Mouse (Mus musculus): ENCODE results near the gene Irgc1. TPM values are rescaled to one million over a fixed set of nuclear protein-coding genes. Genes with fewer than 3 reads are reported as not detected.
"Not testable (repeated sequence)": the region's sequence is repeated elsewhere in the genome, so short reads cannot be mapped to it uniquely, and the experiment has no call there.

Gene Irgc1
- polyA plus RNA-seq, 1 experiment from 2014 or later, result not detected

DNA sequence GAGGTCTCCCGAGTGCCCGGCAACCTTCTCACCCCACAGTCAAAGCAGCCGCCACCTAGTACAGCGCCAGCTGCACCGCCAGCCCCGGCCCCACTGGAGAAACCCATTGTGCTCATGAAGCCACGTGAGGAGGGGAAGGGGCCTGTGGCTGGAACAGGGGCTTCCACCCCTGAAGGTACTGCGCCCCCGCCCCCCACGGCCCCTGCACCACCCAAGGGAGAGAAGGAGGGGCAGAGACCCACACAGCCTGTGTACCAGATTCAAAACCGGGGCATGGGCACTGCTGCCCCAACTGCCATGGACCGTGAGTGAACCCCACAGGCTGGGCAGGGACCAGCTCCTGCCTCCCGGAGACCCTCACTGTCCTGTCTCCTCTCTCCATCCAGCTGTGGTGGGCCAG, 46.4 kb downstream of the Irgc1 start:
- H3K36me3 ChIP-seq (ENCODE audit: control insufficient read depth, insufficient read depth), result peaks cover 29% of the 10 kb centered on the region
- WGBS (ENCODE audit: insufficient replicate concordance), result 87% methylated on average over 13 of the region's 13 CpGs

DNA sequence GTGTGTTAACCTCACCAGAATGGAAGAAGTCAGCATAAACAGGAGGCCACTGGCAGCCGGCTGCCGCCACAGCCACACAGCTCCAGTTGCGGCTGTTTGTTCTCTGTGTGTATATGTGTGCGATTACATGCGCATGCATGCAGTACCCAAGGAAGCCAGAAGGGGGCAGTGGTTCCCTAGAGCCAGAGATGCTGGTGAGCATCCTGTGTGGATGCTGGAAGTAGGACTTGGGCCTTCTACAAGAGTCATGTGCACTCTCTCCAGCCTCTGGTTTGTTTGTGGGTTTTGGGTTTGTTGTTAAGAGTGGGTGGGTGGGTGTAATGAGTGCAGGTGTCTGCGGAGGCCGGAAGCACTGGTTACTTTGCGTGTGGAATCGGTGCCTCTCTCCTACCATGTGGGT, 49.2 kb downstream of the Irgc1 start:
- Histone ChIP-seq H3K9me3 (replicated peaks; ENCODE audit: control insufficient read depth, low read length) (no peaks in the 10 kb centered on the region; the same call in 1 of the 2 replicates), H3K27me3 (ENCODE audit: control insufficient read depth, insufficient read depth, low read depth, low read length) (no peaks in the 10 kb centered on the region), H3K27ac (ENCODE audit: low read length) (no peak overlapping the region), H3K4me1 (ENCODE audit: control insufficient read depth, low read depth, low read length) (peaks cover 24% of the 10 kb centered on the region), H3K36me3 (ENCODE audit: control insufficient read depth, insufficient read depth) (peaks cover 26% of the 10 kb centered on the region), H3K4me3 (ENCODE audit: low read depth, low read length) (no peak overlapping the region), H3K4me2 (ENCODE audit: low read depth, low read length) (no peak overlapping the region), H3K9ac (ENCODE audit: low read depth, low read length) (no peak overlapping the region)
- ATAC-seq (ENCODE audit: low read depth), result no peak
- 95% methylated on average over 9 of the region's 9 CpGs for WGBS (ENCODE audit: insufficient replicate concordance)

More for the DNA sequence above, 46.4 kb downstream of the Irgc1 start:
- no peak overlapping the region for H3K4me3 ChIP-seq (ENCODE audit: low read depth, low read length)
- ATAC-seq (ENCODE audit: low read depth), result no peak
- H3K9me3 ChIP-seq (replicated peaks; ENCODE audit: control insufficient read depth, low read length), result no peaks in the 10 kb centered on the region; the same call in 1 of the 2 replicates
- no peaks in the 10 kb centered on the region for H3K27me3 ChIP-seq (ENCODE audit: control insufficient read depth, insufficient read depth, low read depth, low read length)
- peaks cover 16% of the 10 kb centered on the region for H3K4me1 ChIP-seq (ENCODE audit: control insufficient read depth, low read depth, low read length)
- H3K4me2 ChIP-seq (ENCODE audit: low read depth, low read length), result no peak overlapping the region
- H3K9ac ChIP-seq (ENCODE audit: low read depth, low read length), result no peak overlapping the region
- H3K27ac ChIP-seq (ENCODE audit: low read length), result no peak overlapping the region

DNA sequence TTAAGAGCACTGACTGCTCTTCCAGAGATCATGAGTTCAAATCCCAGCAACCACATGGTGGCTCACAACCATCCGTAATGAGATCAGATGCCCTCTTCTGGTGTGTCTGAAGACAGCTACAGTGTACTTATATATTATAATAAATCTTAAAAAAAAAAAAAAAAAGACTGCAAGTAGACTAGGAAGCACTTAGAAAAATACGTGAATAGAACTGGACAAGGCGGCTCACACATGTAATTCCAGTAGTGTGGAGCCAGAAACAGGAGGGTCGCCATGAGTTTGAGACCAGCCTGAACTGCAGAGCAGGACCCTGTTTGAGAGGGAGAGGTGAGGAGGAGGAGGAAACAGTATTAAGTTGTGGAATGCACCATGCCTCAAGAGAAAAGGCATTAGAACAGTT, 51.6 kb downstream of the Irgc1 start:
- H3K27ac ChIP-seq (ENCODE audit: low read length), result not testable (repeated sequence)
- Histone ChIP-seq H3K4me1 (ENCODE audit: control insufficient read depth, low read depth, low read length) (peaks cover 39% of the 10 kb centered on the region), H3K4me2 (ENCODE audit: low read depth, low read length) (peak overlapping the region; percentile 87)

DNA sequence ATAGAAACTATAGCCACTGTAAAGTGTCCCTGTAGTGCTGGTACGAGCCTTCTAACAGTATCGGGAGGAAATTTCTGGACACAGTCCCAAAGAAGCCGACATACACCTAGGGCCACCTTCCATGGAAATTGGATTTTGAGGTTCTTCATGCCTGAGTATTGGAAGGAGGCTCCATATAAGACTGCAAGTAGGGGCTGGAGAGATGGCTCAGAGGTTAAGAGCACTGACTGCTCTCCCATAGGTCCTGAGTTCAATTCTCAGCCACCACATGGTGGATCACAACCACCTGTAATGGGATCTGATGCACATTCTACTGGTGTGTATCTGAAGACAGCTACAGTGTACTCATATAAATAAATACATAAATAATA, 52.0 kb downstream of the Irgc1 start:
- H3K4me2 ChIP-seq (ENCODE audit: low read depth, low read length), result peak overlapping the region; percentile 87
- peak overlapping the region; percentile 83 for H3K9ac ChIP-seq (ENCODE audit: low read depth, low read length)
- H3K9me3 ChIP-seq (replicated peaks; ENCODE audit: control insufficient read depth, low read length), result no peaks in the 10 kb centered on the region; the same call in 1 of the 2 replicates
- peak overlapping the region; percentile 100 for H3K27ac ChIP-seq (ENCODE audit: low read length)
- ATAC-seq (ENCODE audit: low read depth), result no peak
- 5% methylated on average over 3 of the region's 3 CpGs for WGBS (ENCODE audit: insufficient replicate concordance)
- peaks cover 14% of the 10 kb centered on the region for H3K36me3 ChIP-seq (ENCODE audit: control insufficient read depth, insufficient read depth)
- peak overlapping the region; percentile 77 for H3K4me3 ChIP-seq (ENCODE audit: low read depth, low read length)
- H3K27me3 ChIP-seq (ENCODE audit: control insufficient read depth, insufficient read depth, low read depth, low read length), result no peaks in the 10 kb centered on the region
- H3K4me1 ChIP-seq (ENCODE audit: control insufficient read depth, low read depth, low read length), result peaks cover 43% of the 10 kb centered on the region

More for the DNA sequence above, 51.6 kb downstream of the Irgc1 start:
- H3K27me3 ChIP-seq (ENCODE audit: control insufficient read depth, insufficient read depth, low read depth, low read length); H3K9me3 ChIP-seq (replicated peaks; ENCODE audit: control insufficient read depth, low read length); ATAC-seq (ENCODE audit: low read depth): not testable (repeated sequence)
- Histone ChIP-seq H3K36me3 (ENCODE audit: control insufficient read depth, insufficient read depth) (peaks cover 18% of the 10 kb centered on the region), H3K9ac (ENCODE audit: low read depth, low read length) (peak overlapping the region; percentile 83), H3K4me3 (ENCODE audit: low read depth, low read length) (peak overlapping the region; percentile 77)
- 66% methylated on average over 4 of the region's 4 CpGs for WGBS (ENCODE audit: insufficient replicate concordance)

DNA sequence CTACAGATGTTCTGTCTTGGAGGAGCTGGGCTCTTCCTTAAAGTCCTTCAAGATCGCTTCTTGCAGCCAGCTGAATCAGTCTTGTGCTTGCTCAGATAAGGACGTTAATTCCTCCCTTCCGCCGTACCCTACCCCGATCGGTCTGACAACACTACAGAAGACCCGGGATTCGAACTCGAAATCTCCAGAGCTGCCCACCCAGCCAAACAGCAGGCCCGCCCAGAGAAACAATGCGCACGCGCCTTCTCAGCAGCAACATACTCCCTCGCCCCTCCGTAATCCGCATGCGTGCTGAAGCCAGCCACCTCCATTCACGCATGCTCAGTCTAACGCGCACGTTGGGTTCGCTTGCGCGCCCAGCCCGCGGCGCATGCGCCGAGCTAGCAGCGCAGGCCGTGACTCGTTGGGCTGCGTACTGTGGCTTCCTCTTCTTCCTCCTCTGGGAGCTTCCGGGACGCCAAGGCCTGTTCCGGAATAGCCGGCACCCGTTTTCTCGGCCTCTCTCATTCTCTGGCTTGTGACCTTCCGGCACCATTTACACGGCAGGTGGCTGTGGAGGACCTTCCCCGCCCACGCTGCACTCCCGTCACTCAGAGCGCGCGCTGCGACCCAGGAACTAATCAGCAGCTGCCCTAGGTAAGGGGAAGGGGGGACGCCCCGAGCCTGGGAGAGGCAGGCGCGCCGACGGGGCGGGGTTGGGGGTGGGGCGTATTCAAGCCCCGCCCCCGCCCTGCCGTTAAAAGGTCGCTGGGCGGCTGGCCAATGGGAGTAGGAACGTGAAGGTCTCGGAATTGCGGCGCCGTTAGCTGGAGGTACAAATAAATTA, 52.6 kb downstream of the Irgc1 start, which contains the start of gene Smg9:
TSS of gene Smg9 (plus strand) at position 364 of the 826 bp plus-strand sequence.
- peaks cover 49% of the 10 kb centered on the region for H3K4me1 ChIP-seq (ENCODE audit: control insufficient read depth, low read depth, low read length)
- peak within 1 kb of the TSS; percentile 83 for H3K9ac ChIP-seq (ENCODE audit: low read depth, low read length)
- H3K4me2 ChIP-seq (ENCODE audit: low read depth, low read length), result peak within 1 kb of the TSS; percentile 87
- WGBS (ENCODE audit: insufficient replicate concordance), result 1% methylated on average over 66 of the region's 66 CpGs
- peaks cover 11% of the 10 kb centered on the region; the same call in 1 of the 2 replicates for H3K36me3 ChIP-seq (ENCODE audit: control insufficient read depth, insufficient read depth)
- H3K27ac ChIP-seq (ENCODE audit: low read length), result peak within 1 kb of the TSS; percentile 100
- H3K4me3 ChIP-seq (ENCODE audit: low read depth, low read length), result peak within 1 kb of the TSS; percentile 77
- H3K27me3 ChIP-seq (ENCODE audit: control insufficient read depth, insufficient read depth, low read depth, low read length), result no peaks in the 10 kb centered on the region
- peak; percentile 89 for ATAC-seq (ENCODE audit: low read depth)
- H3K9me3 ChIP-seq (replicated peaks; ENCODE audit: control insufficient read depth, low read length), result no peaks in the 10 kb centered on the region; the same call in 1 of the 2 replicates

DNA sequence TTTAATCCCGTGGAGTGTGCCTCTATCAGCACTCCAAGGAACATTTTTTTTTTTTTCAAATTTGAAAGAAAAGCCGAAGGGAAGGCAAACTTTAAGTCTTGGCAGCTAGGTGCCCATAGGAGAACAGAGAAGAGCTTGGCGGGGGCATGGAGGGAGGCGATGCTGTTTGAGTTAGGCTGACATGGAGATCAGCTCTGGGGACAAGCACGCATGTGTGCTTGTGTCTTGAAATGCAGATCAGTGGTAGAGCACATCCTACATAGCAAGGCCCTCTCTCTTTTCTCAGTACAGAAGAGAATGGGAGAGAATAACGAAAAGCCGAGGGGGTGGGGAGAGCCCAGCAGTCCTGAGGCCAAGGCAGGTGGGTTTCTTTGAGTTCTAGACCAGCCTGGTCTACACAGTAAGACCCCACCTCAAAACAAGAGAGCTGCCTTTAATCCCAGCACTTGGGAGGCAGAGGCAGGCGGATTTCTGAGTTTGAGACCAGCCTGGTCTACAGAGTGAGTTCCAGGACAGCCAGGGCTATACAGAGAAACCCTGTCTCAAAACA, 53.7 kb downstream of the Irgc1 start:
- 67% methylated on average over 8 of the region's 8 CpGs for WGBS (ENCODE audit: insufficient replicate concordance)
- Histone ChIP-seq H3K4me2 (ENCODE audit: low read depth, low read length) (peak overlapping the region; percentile 87), H3K27me3 (ENCODE audit: control insufficient read depth, insufficient read depth, low read depth, low read length) (no peaks in the 10 kb centered on the region), H3K27ac (ENCODE audit: low read length) (peak overlapping the region; percentile 100), H3K9me3 (replicated peaks; ENCODE audit: control insufficient read depth, low read length) (no peaks in the 10 kb centered on the region; the same call in 1 of the 2 replicates), H3K36me3 (ENCODE audit: control insufficient read depth, insufficient read depth) (peaks cover 9% of the 10 kb centered on the region; the same call in 1 of the 2 replicates), H3K4me1 (ENCODE audit: control insufficient read depth, low read depth, low read length) (peaks cover 54% of the 10 kb centered on the region), H3K9ac (ENCODE audit: low read depth, low read length) (peak overlapping the region; percentile 83), H3K4me3 (ENCODE audit: low read depth, low read length) (peak overlapping the region; percentile 77)
- ATAC-seq (ENCODE audit: low read depth), result no peak

DNA sequence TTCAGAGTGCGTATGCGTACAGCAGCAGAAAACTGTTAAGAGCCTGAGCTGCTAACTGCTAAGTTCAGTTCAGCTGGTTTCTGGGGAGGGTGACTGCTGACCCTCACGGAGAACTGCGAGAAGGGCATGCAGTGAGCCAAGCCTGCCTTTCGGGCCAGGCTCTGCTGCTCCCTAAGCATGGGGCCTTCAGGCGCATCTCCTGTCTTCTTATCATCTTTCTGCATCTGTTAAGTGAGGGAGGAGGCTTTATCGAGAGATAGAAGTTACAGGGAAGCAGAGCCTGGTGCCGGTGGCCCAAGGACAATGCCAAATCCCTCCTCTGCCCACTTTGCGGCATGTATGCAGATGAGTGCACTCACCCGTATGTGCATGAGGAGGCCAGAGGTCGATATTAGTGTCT, 55.3 kb downstream of the Irgc1 start:
- peak; percentile 22 for ATAC-seq (ENCODE audit: low read depth)
- Histone ChIP-seq H3K27me3 (ENCODE audit: control insufficient read depth, insufficient read depth, low read depth, low read length) (no peaks in the 10 kb centered on the region), H3K9me3 (replicated peaks; ENCODE audit: control insufficient read depth, low read length) (no peaks in the 10 kb centered on the region), H3K4me3 (ENCODE audit: low read depth, low read length) (peak overlapping the region; percentile 33), H3K4me1 (ENCODE audit: control insufficient read depth, low read depth, low read length) (peaks cover 59% of the 10 kb centered on the region), H3K27ac (ENCODE audit: low read length) (peak overlapping the region; percentile 70), H3K36me3 (ENCODE audit: control insufficient read depth, insufficient read depth) (no peaks in the 10 kb centered on the region), H3K4me2 (ENCODE audit: low read depth, low read length) (peak overlapping the region; percentile 52), H3K9ac (ENCODE audit: low read depth, low read length) (peak overlapping the region; percentile 9)
- 27% methylated on average over 11 of the region's 11 CpGs for WGBS (ENCODE audit: insufficient replicate concordance)

DNA sequence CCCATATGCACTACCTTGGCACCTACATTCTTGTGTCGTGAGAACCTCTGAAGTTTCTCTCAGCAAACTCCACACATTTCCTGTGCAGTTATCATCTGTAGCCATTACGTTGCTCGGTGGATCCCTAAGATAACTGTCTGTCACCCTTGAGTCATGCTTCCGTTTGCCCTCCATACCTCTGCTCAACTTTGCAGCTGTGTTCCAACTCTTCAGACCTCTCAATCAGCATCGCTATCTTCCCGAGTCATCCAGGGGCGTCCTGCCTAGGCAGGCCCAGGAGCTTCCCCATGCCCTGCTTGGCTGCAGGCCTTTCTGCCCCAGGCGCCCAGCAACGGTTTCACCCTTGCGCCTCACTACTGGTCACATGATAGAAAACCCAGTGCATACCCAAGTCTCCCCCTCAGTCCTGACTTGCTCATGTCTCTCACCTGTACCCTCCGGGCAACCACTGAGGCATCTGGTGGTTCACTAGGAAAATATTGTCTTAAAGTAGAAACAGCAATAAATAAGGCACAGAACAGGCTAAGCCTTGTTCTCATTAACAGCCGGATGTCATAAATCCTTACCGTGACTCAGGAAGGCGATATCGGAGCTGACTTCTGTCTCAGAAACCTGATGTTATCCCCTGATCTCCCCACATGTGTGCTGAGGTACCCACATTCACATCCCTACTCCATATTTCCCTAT, 57.5 kb downstream of the Irgc1 start:
- Histone ChIP-seq H3K9me3 (replicated peaks; ENCODE audit: control insufficient read depth, low read length) (no peaks in the 10 kb centered on the region), H3K4me1 (ENCODE audit: control insufficient read depth, low read depth, low read length) (peaks cover 58% of the 10 kb centered on the region), H3K4me2 (ENCODE audit: low read depth, low read length) (peak overlapping the region; percentile 55), H3K27me3 (ENCODE audit: control insufficient read depth, insufficient read depth, low read depth, low read length) (no peaks in the 10 kb centered on the region), H3K36me3 (ENCODE audit: control insufficient read depth, insufficient read depth) (no peaks in the 10 kb centered on the region), H3K27ac (ENCODE audit: low read length) (peak overlapping the region; percentile 91), H3K9ac (ENCODE audit: low read depth, low read length) (peak overlapping the region; percentile 52), H3K4me3 (ENCODE audit: low read depth, low read length) (peak overlapping the region; percentile 31)
- 20% methylated on average over 15 of the region's 15 CpGs for WGBS (ENCODE audit: insufficient replicate concordance)
- peak; percentile 16 for ATAC-seq (ENCODE audit: low read depth)
